Mouse (Mus musculus) hindbrain, embryonic 11.5 days (tissue): ENCODE data around the gene Pms2. TPM values are rescaled to one million over a fixed set of nuclear protein-coding genes. Genes with fewer than 3 reads are reported as not detected.
A peak's percentile ranks its signal among the peaks of the same experiment; 100 is the strongest.

Source experiments
- ATAC-seq: fragments of 200-750 bp; cut with Nextera tagmentation; 2 replicates; pipeline ENCODE4 v1.8.0; 2017; ENCODE audit warnings: mild to moderate bottlenecking, moderate TSS enrichment, moderate library complexity; ENCODE audit not compliant: low FRiP score
- DNase-seq: peaks from one replicate; pipeline ENCODE4 v3.0.0-alpha.2; 2015; ENCODE audit warnings: low spot score
- H3K27ac ChIP-seq: fragments of 300-500 bp; sonication (generic); 2 replicates; pipeline ENCODE4 v1.5.1; 2014; ENCODE audit warnings: mild to moderate bottlenecking, low read depth, low read length
- H3K27me3 ChIP-seq: fragments of 300-500 bp; sonication (generic); 2 replicates; pipeline ENCODE4 v1.6.1; 2014; ENCODE audit warnings: mild to moderate bottlenecking, low read length, moderate library complexity, mixed read lengths; ENCODE audit not compliant: control insufficient read depth, insufficient read depth
- H3K36me3 ChIP-seq: fragments of 300-500 bp; sonication (generic); 2 replicates; pipeline ENCODE4 v1.6.1; 2014; ENCODE audit warnings: mild to moderate bottlenecking, low read length, moderate library complexity, mixed read lengths; ENCODE audit not compliant: control insufficient read depth, insufficient read depth
- H3K4me1 ChIP-seq: fragments of 300-500 bp; sonication (generic); replicated peaks from 2 replicates; pipeline ENCODE4 v1.6.1; 2014; ENCODE audit warnings: low read length, mixed read lengths; ENCODE audit not compliant: control insufficient read depth, insufficient read depth
- H3K4me2 ChIP-seq: fragments of 300-500 bp; sonication (generic); replicated peaks from 2 replicates; pipeline ENCODE4 v1.6.1; 2014; ENCODE audit warnings: mild to moderate bottlenecking, low read depth, low read length
- H3K4me3 ChIP-seq: fragments of 300-500 bp; sonication (generic); 2 replicates; pipeline ENCODE4 v1.5.1; 2014; ENCODE audit warnings: low read depth, low read length
- H3K9ac ChIP-seq: fragments of 300-500 bp; sonication (generic); 2 replicates; pipeline ENCODE4 v1.6.1; 2014; ENCODE audit warnings: low read depth, low read length
- H3K9me3 ChIP-seq: fragments of 300-500 bp; sonication (generic); 2 replicates; pipeline ENCODE4 v1.6.1; 2016; ENCODE audit warnings: low read length; ENCODE audit not compliant: control insufficient read depth
- WGBS: fragments of 180-500 bp; shearing (Covaris S2); extraction: QIAGEN DNeasy Blood & Tissue Kit; methylation state at CpG from one replicate; pipeline ENCODE4 v1.1.7; 2014; 5-methylcytosine and 5-hydroxymethylcytosine counted together
- polyA plus RNA-seq: library from polyadenylated mRNA; unstranded; fragments of >200 nt; fragmentation: Nextera tagmentation; extraction: Ambion mirVana; gene quantifications from 2 replicates; pipeline ENCODE4 v1.2.1, GENCODE M21; 2014

Gene Pms2
- polyA plus RNA-seq, 1 experiment from 2014 or later, result 29.5 TPM

GRCm38 (mm10) chr5:143902111-143902510, 7.7 kb upstream of the Pms2 start:
- Histone ChIP-seq H3K9me3 (no peaks in the 10 kb centered on the region), H3K9ac (no peak overlapping the region), H3K27ac (no peak overlapping the region), H3K4me1 (no peaks in the 10 kb centered on the region), H3K4me2 (no peak overlapping the region), H3K4me3 (no peak overlapping the region), H3K36me3 (peaks cover 14% of the 10 kb centered on the region; the same call in 1 of the 2 replicates), H3K27me3 (no peaks in the 10 kb centered on the region)
- DNase-seq (no peak), ATAC-seq (no peak)
- 90% methylated on average over 3 of the region's 3 CpGs for WGBS

- H3K27ac ChIP-seq, result no peak overlapping the region
- H3K9me3 ChIP-seq, result no peaks in the 10 kb centered on the region
- WGBS, result 86% methylated on average over 4 of the region's 4 CpGs
- peaks cover 14% of the 10 kb centered on the region; the same call in 1 of the 2 replicates for H3K36me3 ChIP-seq
- no peaks in the 10 kb centered on the region for H3K27me3 ChIP-seq
- DNase-seq (no peak), ATAC-seq (no peak)
- no peak overlapping the region for H3K4me3 ChIP-seq
- no peak overlapping the region for H3K9ac ChIP-seq
- H3K4me2 ChIP-seq, result no peak overlapping the region
- 0 out of 2 replicates have a peak, but pooled peaks cover 4% of the 10 kb centered on the region for H3K4me1 ChIP-seq
These were observed 6.0 kb upstream of the Pms2 start for GRCm38 (mm10) chr5:143903813-143904212.

- no peak for DNase-seq
- no peaks in the 10 kb centered on the region for H3K9me3 ChIP-seq
- no peak for ATAC-seq
- no peak overlapping the region for H3K4me2 ChIP-seq
- WGBS, result 91% methylated on average over 8 of the region's 8 CpGs
- H3K4me1 ChIP-seq, result 0 out of 2 replicates have a peak, but pooled peaks cover 4% of the 10 kb centered on the region
- H3K4me3 ChIP-seq, result no peak overlapping the region
- H3K27ac ChIP-seq, result no peak overlapping the region
- H3K36me3 ChIP-seq, result peaks cover 11% of the 10 kb centered on the region; the same call in 1 of the 2 replicates
- H3K27me3 ChIP-seq, result no peaks in the 10 kb centered on the region
- H3K9ac ChIP-seq, result no peak overlapping the region
These were observed 3.3 kb upstream of the Pms2 start for GRCm38 (mm10) chr5:143906429-143906828.

GRCm38 (mm10) chr5:143908926-143909325, 838 bp upstream of the Pms2 start:
- peak overlapping the region; percentile 52 for H3K4me2 ChIP-seq
- H3K27me3 ChIP-seq, result no peaks in the 10 kb centered on the region
- H3K27ac ChIP-seq, result peak overlapping the region; percentile 77; the same call in 1 of the 2 replicates
- H3K9ac ChIP-seq, result peak overlapping the region; percentile 64
- DNase-seq (no peak), ATAC-seq (no peak)
- no peaks in the 10 kb centered on the region for H3K9me3 ChIP-seq
- 3% methylated on average over 9 of the region's 9 CpGs for WGBS
- no peaks in the 10 kb centered on the region for H3K36me3 ChIP-seq
- H3K4me3 ChIP-seq, result peak overlapping the region; percentile 70
- 0 out of 2 replicates have a peak, but pooled peaks cover 4% of the 10 kb centered on the region for H3K4me1 ChIP-seq

GRCm38 (mm10) chr5:143916221-143916620, 6.5 kb downstream of the Pms2 start:
- WGBS, result 95% methylated on average over 9 of the region's 9 CpGs
- DNase-seq (no peak), ATAC-seq (no peak)
- H3K4me3 ChIP-seq, result no peak overlapping the region
- H3K36me3 ChIP-seq, result 0 out of 2 replicates have a peak, but pooled peaks cover 3% of the 10 kb centered on the region
- H3K27ac ChIP-seq, result no peak overlapping the region
- no peak overlapping the region for H3K4me2 ChIP-seq
- H3K9ac ChIP-seq, result no peak overlapping the region
- no peaks in the 10 kb centered on the region for H3K9me3 ChIP-seq
- no peaks in the 10 kb centered on the region for H3K27me3 ChIP-seq
- H3K4me1 ChIP-seq, result no peaks in the 10 kb centered on the region

- DNase-seq (peak; percentile 52), ATAC-seq (no peak)
- Histone ChIP-seq H3K4me3 (no peak overlapping the region), H3K27ac (no peak overlapping the region), H3K9me3 (no peaks in the 10 kb centered on the region), H3K27me3 (no peaks in the 10 kb centered on the region), H3K36me3 (0 out of 2 replicates have a peak, but pooled peaks cover 3% of the 10 kb centered on the region), H3K4me1 (no peaks in the 10 kb centered on the region), H3K9ac (no peak overlapping the region), H3K4me2 (no peak overlapping the region)
- 57% methylated on average over 5 of the region's 5 CpGs for WGBS
These were observed 7.7 kb downstream of the Pms2 start for GRCm38 (mm10) chr5:143917418-143917817.

GRCm38 (mm10) chr5:143918120-143918519, 8.4 kb downstream of the Pms2 start:
- Histone ChIP-seq H3K4me3 (no peak overlapping the region), H3K36me3 (0 out of 2 replicates have a peak, but pooled peaks cover 3% of the 10 kb centered on the region), H3K27me3 (no peaks in the 10 kb centered on the region), H3K9me3 (no peaks in the 10 kb centered on the region), H3K4me1 (no peaks in the 10 kb centered on the region), H3K4me2 (no peak overlapping the region), H3K9ac (no peak overlapping the region), H3K27ac (no peak overlapping the region)
- 98% methylated on average over 3 of the region's 3 CpGs for WGBS
- DNase-seq (no peak), ATAC-seq (no peak)

GRCm38 (mm10) chr5:143924781-143925452, 15.2 kb downstream of the Pms2 start:
- H3K27ac ChIP-seq, result no peak overlapping the region
- no peaks in the 10 kb centered on the region for H3K9me3 ChIP-seq
- WGBS, result 94% methylated on average over 6 of the region's 6 CpGs
- H3K4me3 ChIP-seq, result no peak overlapping the region
- no peak overlapping the region for H3K4me2 ChIP-seq
- no peak for ATAC-seq
- no peak for DNase-seq
- H3K36me3 ChIP-seq, result peaks cover 8% of the 10 kb centered on the region; the same call in 1 of the 2 replicates
- no peak overlapping the region for H3K9ac ChIP-seq
- H3K4me1 ChIP-seq, result no peaks in the 10 kb centered on the region
- no peaks in the 10 kb centered on the region for H3K27me3 ChIP-seq

GRCm38 (mm10) chr5:143927875-143928274, 18.1 kb downstream of the Pms2 start, which contains the start of gene Gm42421:
TSS of gene Gm42421 (plus strand) at chr5:143928175.
- Histone ChIP-seq H3K27me3 (no peaks in the 10 kb centered on the region), H3K4me2 (no peak within 1 kb of the TSS), H3K4me3 (no peak within 1 kb of the TSS), H3K9ac (no peak within 1 kb of the TSS), H3K9me3 (no peaks in the 10 kb centered on the region), H3K4me1 (no peaks in the 10 kb centered on the region), H3K27ac (no peak within 1 kb of the TSS), H3K36me3 (peaks cover 9% of the 10 kb centered on the region; the same call in 1 of the 2 replicates)
- WGBS, result 95% methylated on average over 8 of the region's 8 CpGs
- no peak for DNase-seq
- no peak for ATAC-seq
